Mouse (Mus musculus) lung, postnatal 0 days (tissue): ENCODE results near the gene Nupl1.

Experiments
- CTCF ChIP-seq: IDR thresholded peaks from 2 replicates; pipeline ENCODE4 v1.5.1; 2016; ENCODE audit warnings: antibody characterized with exemption, mild to moderate bottlenecking
- EP300 ChIP-seq: IDR thresholded peaks from 2 replicates; pipeline ENCODE4 v1.6.1; 2016; ENCODE audit warnings: antibody characterized with exemption, mild to moderate bottlenecking, control low read depth

DNA sequence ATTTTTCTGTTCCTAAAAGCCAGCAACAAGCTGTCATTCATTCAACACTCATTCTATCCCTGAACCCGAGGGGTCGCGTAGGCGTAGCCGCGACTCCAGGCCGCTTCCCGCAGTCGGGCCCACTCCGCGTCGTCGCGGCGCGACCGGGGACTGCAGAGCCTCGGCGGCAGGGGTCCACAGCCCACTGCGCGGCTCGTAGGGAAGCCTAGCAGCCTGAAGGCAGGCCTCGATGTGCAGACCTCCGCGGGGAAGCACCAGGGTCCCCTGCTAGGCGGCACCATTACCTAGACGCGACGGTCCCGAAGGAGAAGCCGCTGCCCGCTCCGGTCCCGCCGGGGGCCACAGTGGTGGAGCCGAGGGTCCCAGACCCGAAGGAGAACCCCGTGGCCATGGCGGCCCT is 352 bp downstream of the Nupl1 start:
- TF ChIP-seq CTCF: no peak
- no peak for TF ChIP-seq EP300
